Mouse (Mus musculus) liver, embryonic 15.5 days (tissue): ENCODE measurements around the gene 4933434E20Rik. TPM values are rescaled to one million over a fixed set of nuclear protein-coding genes. Genes with fewer than 3 reads are reported as not detected.

Source experiments
- ATAC-seq: fragments of 200-750 bp; cut with Nextera tagmentation; 2 replicates; pipeline ENCODE4 v1.8.0; 2017; ENCODE audit warnings: moderate number of reproducible peaks, mild to moderate bottlenecking, moderate library complexity; ENCODE audit not compliant: insufficient read depth
- H3K27ac ChIP-seq: fragments of 300-500 bp; sonication (generic); replicated peaks from 2 replicates; pipeline ENCODE4 v1.5.1; 2015; ENCODE audit warnings: mild to moderate bottlenecking, inconsistent platforms
- H3K27me3 ChIP-seq: fragments of 300-500 bp; sonication (generic); 2 replicates; pipeline ENCODE4 v1.6.1; 2015; ENCODE audit warnings: mild to moderate bottlenecking, inconsistent platforms
- H3K36me3 ChIP-seq: fragments of 300-500 bp; sonication (generic); replicated peaks from 2 replicates; pipeline ENCODE4 v1.6.1; 2015; ENCODE audit warnings: moderate library complexity, mild to moderate bottlenecking, inconsistent platforms
- H3K4me1 ChIP-seq: fragments of 300-500 bp; sonication (generic); replicated peaks from 2 replicates; pipeline ENCODE4 v1.6.1; 2015; ENCODE audit warnings: inconsistent platforms
- H3K4me2 ChIP-seq: fragments of 300-500 bp; sonication (generic); 2 replicates; pipeline ENCODE4 v1.6.1; 2015; ENCODE audit warnings: moderate library complexity, mild to moderate bottlenecking, inconsistent platforms
- H3K4me3 ChIP-seq: fragments of 300-500 bp; sonication (generic); replicated peaks from 2 replicates; pipeline ENCODE4 v1.5.1; 2015; ENCODE audit warnings: mild to moderate bottlenecking, inconsistent platforms
- H3K9ac ChIP-seq: fragments of 300-500 bp; sonication (generic); 2 replicates; pipeline ENCODE4 v1.6.1; 2015; ENCODE audit warnings: moderate library complexity, mild to moderate bottlenecking, inconsistent platforms
- H3K9me3 ChIP-seq: fragments of 300-500 bp; sonication (generic); replicated peaks from 2 replicates; pipeline ENCODE4 v1.6.1; 2016; ENCODE audit warnings: inconsistent platforms
- WGBS: fragments of 180-500 bp; shearing (Covaris S2); methylation state at CpG from one replicate; pipeline ENCODE4 v1.1.7; 2015; ENCODE audit warnings: mixed read lengths; ENCODE audit not compliant: insufficient replicate concordance; 5-methylcytosine and 5-hydroxymethylcytosine counted together
- polyA plus RNA-seq: library from polyadenylated mRNA; unstranded; fragments of >200 nt; fragmentation: Nextera tagmentation; extraction: Ambion mirVana; gene quantifications from 2 replicates; pipeline ENCODE4 v1.2.1, GENCODE M21; 2015

4933434E20Rik gene
- polyA plus RNA-seq, 1 experiment from 2014 or later = 75.6 TPM

DNA sequence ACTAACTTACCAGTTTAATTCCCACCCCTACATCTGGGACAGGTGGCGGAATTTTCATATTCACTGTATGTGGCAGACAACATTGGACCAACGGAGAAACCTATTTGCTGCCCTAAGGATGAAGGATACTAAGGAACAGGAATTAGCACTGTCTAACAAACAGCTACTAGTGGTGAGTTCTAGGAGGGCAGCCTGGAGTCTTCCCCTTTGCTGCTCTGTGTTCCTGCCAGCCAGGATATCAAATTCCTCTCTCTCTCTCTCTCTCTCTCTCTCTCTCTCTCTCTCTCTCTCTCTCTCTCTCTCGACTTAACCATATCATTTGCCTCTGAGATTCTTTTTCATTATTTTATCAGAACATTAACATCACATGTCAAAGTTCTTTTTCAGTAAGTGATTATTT, 12.9 kb downstream of the 4933434E20Rik start:
- H3K4me2 ChIP-seq = no peak overlapping the region
- no peak overlapping the region for H3K27ac ChIP-seq
- H3K9ac ChIP-seq = no peak overlapping the region
- 61% methylated on average over 3 of the region's 3 CpGs for WGBS
- no peaks in the 10 kb centered on the region for H3K9me3 ChIP-seq
- ATAC-seq = no peak
- peaks cover 49% of the 10 kb centered on the region for H3K36me3 ChIP-seq
- no peaks in the 10 kb centered on the region for H3K4me1 ChIP-seq
- H3K4me3 ChIP-seq = no peak overlapping the region
- no peaks in the 10 kb centered on the region for H3K27me3 ChIP-seq

DNA sequence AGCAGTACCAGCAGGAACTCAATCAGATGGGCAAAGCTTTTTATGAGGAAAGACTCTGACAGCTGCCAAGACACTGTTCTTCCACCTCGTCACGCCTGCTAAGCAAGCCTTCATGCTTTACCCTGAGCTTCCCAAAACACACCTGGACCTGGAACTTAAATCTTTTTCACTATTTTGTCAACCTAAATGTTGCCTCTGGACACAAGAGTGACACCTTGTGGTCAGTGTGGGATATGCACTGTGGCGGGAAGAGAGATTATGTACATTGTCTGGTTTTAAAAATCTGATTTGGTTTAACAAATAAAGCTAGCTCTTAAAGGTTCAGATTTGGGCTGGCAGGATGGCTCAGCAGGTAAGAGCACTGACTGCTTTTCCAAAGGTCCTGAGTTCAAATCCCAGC, 14.1 kb downstream of the 4933434E20Rik start:
- H3K4me2 ChIP-seq = no peak overlapping the region
- H3K9me3 ChIP-seq = no peaks in the 10 kb centered on the region
- no peak for ATAC-seq
- no peak overlapping the region for H3K27ac ChIP-seq
- 39% methylated on average over 3 of the region's 3 CpGs for WGBS
- H3K27me3 ChIP-seq = no peaks in the 10 kb centered on the region
- H3K36me3 ChIP-seq = peaks cover 40% of the 10 kb centered on the region
- no peak overlapping the region for H3K9ac ChIP-seq
- H3K4me3 ChIP-seq = no peak overlapping the region
- H3K4me1 ChIP-seq = no peaks in the 10 kb centered on the region; the same call in 1 of the 2 replicates

DNA sequence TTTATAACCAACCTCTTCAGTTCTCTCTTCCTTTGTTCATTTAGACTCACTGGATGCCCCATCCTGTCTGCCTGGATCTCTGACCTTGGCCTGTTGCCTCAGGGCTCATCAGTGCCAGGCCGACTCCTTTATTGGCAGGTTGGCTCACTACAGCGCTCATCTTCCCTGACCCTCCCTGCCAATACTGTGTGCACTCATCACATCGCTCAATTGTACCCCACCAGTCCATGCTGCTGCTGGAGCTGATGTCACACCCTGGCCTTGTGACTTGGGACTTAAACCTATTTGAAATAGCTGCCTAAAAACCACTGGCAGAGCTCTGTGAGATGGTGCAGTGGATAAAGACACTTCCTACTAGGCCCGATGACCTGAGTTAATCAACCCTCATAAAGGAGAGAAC, 16.4 kb downstream of the 4933434E20Rik start:
- no peaks in the 10 kb centered on the region for H3K27me3 ChIP-seq
- H3K4me2 ChIP-seq = no peak overlapping the region
- H3K9ac ChIP-seq = no peak overlapping the region
- 78% methylated on average over 4 of the region's 4 CpGs for WGBS
- H3K4me3 ChIP-seq = no peak overlapping the region
- H3K9me3 ChIP-seq = no peaks in the 10 kb centered on the region
- ATAC-seq = no peak
- H3K27ac ChIP-seq = no peak overlapping the region
- H3K4me1 ChIP-seq = no peaks in the 10 kb centered on the region; the same call in 1 of the 2 replicates
- peaks cover 19% of the 10 kb centered on the region for H3K36me3 ChIP-seq

DNA sequence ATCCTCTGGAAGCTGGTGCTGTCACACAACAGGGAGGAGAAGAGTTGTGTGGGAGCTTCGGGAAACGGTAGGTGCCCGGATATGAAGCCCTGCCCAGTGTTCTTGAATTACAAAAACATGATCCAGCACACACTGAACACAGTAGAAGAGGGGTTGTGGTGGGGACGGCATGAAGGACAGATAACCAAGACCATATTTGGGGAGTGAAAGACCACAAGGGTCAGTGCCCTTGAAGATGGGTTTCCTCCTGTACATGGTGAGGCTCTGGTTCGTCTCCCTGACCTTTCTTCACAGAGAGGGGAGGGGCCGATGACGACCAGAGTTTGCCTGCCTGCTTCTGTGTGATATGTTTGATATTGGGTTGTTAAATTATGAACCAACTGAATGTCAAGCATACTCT, 18.3 kb downstream of the 4933434E20Rik start:
- no peak overlapping the region for H3K27ac ChIP-seq
- H3K36me3 ChIP-seq = 0 out of 2 replicates have a peak, but pooled peaks cover 3% of the 10 kb centered on the region
- no peaks in the 10 kb centered on the region for H3K27me3 ChIP-seq
- no peak overlapping the region for H3K4me2 ChIP-seq
- H3K9me3 ChIP-seq = no peaks in the 10 kb centered on the region
- 47% methylated on average over 7 of the region's 7 CpGs for WGBS
- H3K4me1 ChIP-seq = no peaks in the 10 kb centered on the region; the same call in 1 of the 2 replicates
- no peak overlapping the region for H3K9ac ChIP-seq
- no peak for ATAC-seq
- no peak overlapping the region for H3K4me3 ChIP-seq

DNA sequence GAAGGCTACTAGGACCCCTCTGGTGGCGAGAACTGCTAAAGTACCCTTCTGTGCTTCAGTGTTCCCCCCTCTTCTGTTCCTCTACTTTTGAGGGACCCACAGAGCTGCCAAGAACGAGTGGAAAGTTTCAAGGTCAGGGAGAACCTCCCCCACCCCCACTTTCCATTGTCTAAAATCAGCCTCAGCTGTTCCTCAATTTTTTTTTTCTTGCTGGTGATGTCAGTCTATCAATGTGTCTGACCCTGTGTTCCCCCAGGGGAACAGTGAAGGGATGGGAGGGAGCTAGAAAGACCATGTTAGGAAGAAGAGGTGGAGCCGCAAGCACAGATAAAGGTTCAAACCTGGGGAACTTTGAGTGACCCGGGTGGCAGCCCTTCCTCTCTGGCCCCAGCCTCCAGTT, 20.9 kb downstream of the 4933434E20Rik start, which contains the start of gene Tpm3:
Tpm3 (plus strand) TSS at position 356 of the 400 bp plus-strand sequence.
- H3K36me3 ChIP-seq = no peaks in the 10 kb centered on the region
- no peak within 1 kb of the TSS for H3K4me3 ChIP-seq
- WGBS = 42% methylated on average over 4 of the region's 4 CpGs
- no peak for ATAC-seq
- H3K27ac ChIP-seq = no peak within 1 kb of the TSS
- H3K4me2 ChIP-seq = no peak within 1 kb of the TSS
- H3K27me3 ChIP-seq = peaks cover 4% of the 10 kb centered on the region; the same call in 1 of the 2 replicates
- H3K9me3 ChIP-seq = no peaks in the 10 kb centered on the region
- H3K9ac ChIP-seq = no peak within 1 kb of the TSS
- peaks cover 5% of the 10 kb centered on the region for H3K4me1 ChIP-seq

DNA sequence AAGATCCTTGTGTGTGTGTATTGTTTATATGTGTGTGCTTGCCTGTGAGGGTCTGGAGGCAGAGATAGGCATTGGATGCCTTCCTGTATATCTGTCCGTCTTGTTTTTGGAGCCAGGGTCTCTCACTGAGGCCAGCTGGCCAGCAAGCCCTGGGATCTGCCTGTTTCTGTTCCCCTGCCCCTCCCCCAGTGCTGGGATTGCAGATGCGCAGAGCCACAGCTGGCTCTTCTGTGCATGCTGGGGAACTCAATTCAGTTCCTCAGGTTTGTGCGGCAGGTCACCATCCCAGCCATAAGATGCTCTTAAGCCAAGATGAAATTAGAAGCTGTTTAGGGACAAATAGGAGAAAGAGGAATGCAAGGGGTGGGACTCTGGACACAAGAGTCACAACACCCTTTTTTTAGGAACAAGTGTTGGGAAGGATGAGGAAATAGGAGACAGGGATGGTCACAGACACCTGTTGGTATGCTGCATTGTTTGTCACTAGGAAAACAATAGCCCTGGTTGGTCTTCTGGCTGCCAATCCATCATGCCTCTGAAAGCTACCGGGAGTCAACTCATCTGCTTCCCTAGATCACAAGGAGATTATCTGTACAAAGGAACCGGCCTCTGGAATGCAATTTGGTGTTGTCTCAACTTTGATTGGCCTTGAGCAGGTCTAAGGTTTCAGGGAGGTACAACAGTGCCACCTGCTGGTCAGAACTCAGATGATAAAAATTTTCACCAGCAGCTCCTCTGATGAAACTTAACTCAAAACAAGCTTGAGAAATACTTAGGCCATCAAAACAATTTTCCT, 25.7 kb downstream of the 4933434E20Rik start:
- ATAC-seq = no peak

DNA sequence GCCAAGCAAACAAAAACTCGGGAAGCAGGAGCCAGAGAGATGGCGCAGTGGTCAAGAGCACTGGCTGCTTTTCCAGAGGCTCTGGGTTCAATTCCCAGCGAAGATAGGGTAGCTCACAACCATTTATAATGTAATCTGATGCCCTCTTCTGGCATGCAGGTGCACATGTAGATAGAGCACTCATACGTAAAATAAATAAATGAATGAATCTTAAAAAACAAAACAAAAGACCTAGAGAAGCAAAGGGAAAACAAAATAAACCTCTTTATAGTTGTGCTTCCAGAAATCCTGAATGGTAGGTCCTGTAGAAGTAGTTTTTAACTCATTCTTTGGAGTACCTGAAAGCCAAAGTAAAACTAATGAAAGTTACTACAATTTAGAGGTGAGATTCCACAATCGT, 26.8 kb downstream of the 4933434E20Rik start:
- no peaks in the 10 kb centered on the region for H3K36me3 ChIP-seq
- no peak overlapping the region for H3K9ac ChIP-seq
- H3K4me2 ChIP-seq = no peak overlapping the region; the same call in none of the 2 replicates
- peaks cover 56% of the 10 kb centered on the region for H3K4me1 ChIP-seq
- ATAC-seq = no peak
- peaks cover 4% of the 10 kb centered on the region; the same call in 1 of the 2 replicates for H3K27me3 ChIP-seq
- WGBS = 43% methylated on average over 5 of the region's 5 CpGs
- no peaks in the 10 kb centered on the region for H3K9me3 ChIP-seq
- H3K4me3 ChIP-seq = 0 out of 2 replicates have a peak overlapping the region, but pooled peaks have one; percentile 78
- H3K27ac ChIP-seq = 0 out of 2 replicates have a peak overlapping the region, but pooled peaks have one; percentile 96

More for the DNA sequence above, 25.7 kb downstream of the 4933434E20Rik start:
- Histone ChIP-seq H3K4me3 (no peak overlapping the region), H3K27ac (no peak overlapping the region), H3K4me2 (no peak overlapping the region), H3K27me3 (peaks cover 4% of the 10 kb centered on the region; the same call in 1 of the 2 replicates), H3K36me3 (no peaks in the 10 kb centered on the region), H3K9ac (no peak overlapping the region), H3K9me3 (no peaks in the 10 kb centered on the region), H3K4me1 (peaks cover 45% of the 10 kb centered on the region)
- WGBS = 33% methylated on average over 5 of the region's 5 CpGs

DNA sequence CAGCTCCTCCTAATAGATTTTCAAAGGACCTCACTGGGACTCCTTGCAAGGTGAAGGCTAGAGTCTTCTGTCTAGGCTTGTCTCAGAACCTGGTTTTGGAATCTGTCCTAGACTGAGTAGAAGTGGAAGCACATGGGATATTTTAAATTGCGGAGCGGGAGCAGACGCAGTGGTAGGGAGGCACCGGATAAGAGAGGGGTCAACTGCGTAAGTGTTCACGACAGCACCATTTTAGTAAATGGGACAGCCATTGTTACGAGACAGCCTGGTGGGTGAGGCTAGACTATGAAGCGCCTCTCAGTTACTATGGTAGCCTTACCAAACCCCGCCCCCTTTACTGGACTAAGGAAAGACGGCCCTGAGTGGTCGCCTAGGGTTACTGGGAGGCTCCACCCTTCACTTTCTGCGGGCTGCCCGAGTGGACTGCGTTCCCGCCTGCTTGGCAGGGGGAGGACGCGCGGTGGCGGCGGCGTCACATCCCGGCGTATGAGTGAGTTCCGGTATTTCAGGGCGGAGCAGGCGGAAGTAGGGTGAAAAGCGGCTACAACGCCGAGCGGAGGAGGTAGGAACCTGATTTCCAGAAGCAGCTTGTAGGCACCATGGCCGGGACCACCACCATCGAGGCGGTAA, 27.8 kb downstream of the 4933434E20Rik start:
- peaks cover 66% of the 10 kb centered on the region for H3K4me1 ChIP-seq
- WGBS = under 1% methylated on average over 33 of the region's 33 CpGs
- no peaks in the 10 kb centered on the region for H3K36me3 ChIP-seq
- H3K9me3 ChIP-seq = no peaks in the 10 kb centered on the region
- H3K4me2 ChIP-seq = peak overlapping the region; percentile 89
- peak overlapping the region; percentile 73 for H3K9ac ChIP-seq
- H3K27me3 ChIP-seq = peaks cover 4% of the 10 kb centered on the region; the same call in 1 of the 2 replicates
- H3K27ac ChIP-seq = peak overlapping the region; percentile 96
- ATAC-seq = peak; percentile 92
- H3K4me3 ChIP-seq = peak overlapping the region; percentile 78

DNA sequence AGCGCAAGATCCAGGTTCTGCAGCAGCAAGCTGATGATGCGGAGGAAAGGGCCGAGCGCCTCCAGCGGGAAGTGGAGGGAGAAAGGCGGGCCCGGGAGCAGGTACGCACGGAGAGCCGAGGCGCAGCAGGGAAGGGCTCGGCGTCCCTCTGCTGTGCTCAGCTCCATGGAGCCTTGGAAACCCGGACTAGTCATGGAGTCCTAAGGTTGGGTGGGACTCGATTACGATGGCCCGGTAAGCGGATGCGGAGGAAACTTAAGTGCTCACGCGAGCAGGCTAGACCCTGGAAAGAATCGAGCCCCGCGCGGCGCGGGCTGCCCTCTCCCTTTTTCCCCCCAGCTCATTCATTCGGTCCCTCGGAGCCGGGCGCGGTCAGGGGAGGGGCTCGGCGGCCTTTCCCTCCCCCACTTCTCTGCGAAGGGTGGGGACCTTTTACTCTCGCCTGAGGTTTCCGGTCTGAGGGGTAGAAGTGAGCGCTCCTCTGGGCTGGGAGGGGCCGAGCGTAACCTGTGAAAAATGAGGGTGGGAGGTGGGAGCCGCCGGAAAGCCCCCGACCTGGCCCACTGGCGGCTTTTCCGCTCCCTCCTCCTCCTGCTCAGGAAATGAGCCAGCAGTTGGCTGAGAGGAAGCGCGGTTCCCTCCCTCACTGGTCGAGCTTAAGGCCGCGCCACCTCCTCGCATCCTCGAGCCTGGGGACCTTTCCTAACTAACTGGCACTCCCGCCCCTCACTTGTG, 28.5 kb downstream of the 4933434E20Rik start:
- Histone ChIP-seq H3K4me2 (peak overlapping the region; percentile 89), H3K4me3 (peak overlapping the region; percentile 78), H3K4me1 (peaks cover 73% of the 10 kb centered on the region), H3K27ac (peak overlapping the region; percentile 96), H3K9me3 (no peaks in the 10 kb centered on the region), H3K9ac (peak overlapping the region; percentile 73), H3K36me3 (no peaks in the 10 kb centered on the region), H3K27me3 (peaks cover 4% of the 10 kb centered on the region; the same call in 1 of the 2 replicates)
- ATAC-seq = peak; percentile 60
- under 1% methylated on average over 53 of the region's 53 CpGs for WGBS

DNA sequence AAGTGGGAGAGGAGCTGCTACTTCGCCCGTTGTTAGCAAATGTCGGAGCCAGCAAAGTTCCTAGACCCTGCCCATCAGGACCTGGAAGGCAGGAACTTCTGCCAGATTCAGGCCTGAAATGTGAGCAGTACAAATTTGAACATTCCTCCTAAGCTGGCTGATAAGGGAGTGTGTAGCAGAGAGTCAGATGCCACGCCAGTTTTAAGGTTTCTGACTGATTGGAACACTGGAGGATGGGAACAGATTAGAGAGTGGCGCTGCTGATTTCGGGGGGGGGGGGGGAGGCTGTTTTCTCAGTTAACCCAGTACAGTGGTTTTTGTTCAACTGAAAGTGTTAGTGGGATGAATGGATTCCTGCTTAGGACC, 29.0 kb downstream of the 4933434E20Rik start:
- H3K9ac ChIP-seq = peak overlapping the region; percentile 73
- H3K4me1 ChIP-seq = peaks cover 79% of the 10 kb centered on the region

More for the DNA sequence above, 29.0 kb downstream of the 4933434E20Rik start:
- Histone ChIP-seq H3K27me3 (peaks cover 4% of the 10 kb centered on the region; the same call in 1 of the 2 replicates), H3K4me2 (peak overlapping the region; percentile 89), H3K27ac (peak overlapping the region; percentile 96), H3K4me3 (peak overlapping the region; percentile 78), H3K9me3 (no peaks in the 10 kb centered on the region), H3K36me3 (no peaks in the 10 kb centered on the region)
- WGBS = under 1% methylated on average over 6 of the region's 6 CpGs
- ATAC-seq = no peak
